Mouse (Mus musculus): ENCODE measurements around the gene Tmem268. TPM values are rescaled to one million over a fixed set of nuclear protein-coding genes. Genes with fewer than 3 reads are reported as not detected.

Gene Tmem268
- polyA plus RNA-seq, 1 experiment from 2014 or later, result 6.2 TPM

GRCm38 (mm10) chr4:63561861-63562675 is 3.5 kb downstream of the Tmem268 start:
- Histone ChIP-seq H3K4me3 (ENCODE audit: low read depth, low read length) (no peak overlapping the region), H3K27ac (ENCODE audit: low read depth, low read length) (no peak overlapping the region), H3K9me3 (ENCODE audit: control insufficient read depth, low read length) (no peaks in the 10 kb centered on the region), H3K9ac (ENCODE audit: low read length) (no peak overlapping the region), H3K27me3 (ENCODE audit: control insufficient read depth, insufficient read depth, low read length) (no peaks in the 10 kb centered on the region), H3K36me3 (ENCODE audit: control insufficient read depth, insufficient read depth, low read length) (no peaks in the 10 kb centered on the region), H3K4me1 (ENCODE audit: control insufficient read depth, insufficient read depth, low read length) (peaks cover 28% of the 10 kb centered on the region), H3K4me2 (no peak overlapping the region)
- DNase-seq (ENCODE audit: low spot score, missing footprints), result peak; percentile 83
- ATAC-seq (ENCODE audit: low FRiP score), result no peak
- 82% methylated on average over 7 of the region's 7 CpGs for WGBS

DNA sequence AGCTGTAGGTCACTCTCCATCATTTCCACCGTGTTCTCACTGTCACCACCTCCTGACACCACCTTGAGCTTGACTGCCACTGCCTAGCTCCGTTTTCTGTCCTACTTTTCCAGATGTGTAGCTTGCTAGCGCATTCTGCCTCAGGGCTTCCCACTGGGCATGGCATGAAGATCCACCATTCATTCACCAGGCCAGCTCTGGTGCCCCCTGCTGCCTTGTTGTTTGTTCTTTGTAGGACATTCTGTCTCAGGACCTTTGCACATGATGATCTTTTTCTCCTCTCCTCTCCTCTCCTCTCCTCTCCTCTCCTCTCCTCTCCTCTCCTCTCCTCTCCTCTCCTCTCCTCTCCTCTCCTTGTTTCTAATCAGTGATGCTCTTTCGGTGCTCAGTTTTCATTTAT is 4.2 kb downstream of the Tmem268 start:
- WGBS, result 88% methylated on average over 4 of the region's 4 CpGs
- H3K9ac ChIP-seq (ENCODE audit: low read length), result no peak overlapping the region
- no peaks in the 10 kb centered on the region for H3K27me3 ChIP-seq (ENCODE audit: control insufficient read depth, insufficient read depth, low read length)
- H3K4me2 ChIP-seq, result no peak overlapping the region
- no peak overlapping the region for H3K27ac ChIP-seq (ENCODE audit: low read depth, low read length)
- ATAC-seq (ENCODE audit: low FRiP score) (no peak), DNase-seq (ENCODE audit: low spot score, missing footprints) (no peak)
- H3K4me1 ChIP-seq (ENCODE audit: control insufficient read depth, insufficient read depth, low read length), result peaks cover 24% of the 10 kb centered on the region
- no peaks in the 10 kb centered on the region for H3K36me3 ChIP-seq (ENCODE audit: control insufficient read depth, insufficient read depth, low read length)
- H3K9me3 ChIP-seq (ENCODE audit: control insufficient read depth, low read length), result no peaks in the 10 kb centered on the region
- H3K4me3 ChIP-seq (ENCODE audit: low read depth, low read length), result no peak overlapping the region

DNA sequence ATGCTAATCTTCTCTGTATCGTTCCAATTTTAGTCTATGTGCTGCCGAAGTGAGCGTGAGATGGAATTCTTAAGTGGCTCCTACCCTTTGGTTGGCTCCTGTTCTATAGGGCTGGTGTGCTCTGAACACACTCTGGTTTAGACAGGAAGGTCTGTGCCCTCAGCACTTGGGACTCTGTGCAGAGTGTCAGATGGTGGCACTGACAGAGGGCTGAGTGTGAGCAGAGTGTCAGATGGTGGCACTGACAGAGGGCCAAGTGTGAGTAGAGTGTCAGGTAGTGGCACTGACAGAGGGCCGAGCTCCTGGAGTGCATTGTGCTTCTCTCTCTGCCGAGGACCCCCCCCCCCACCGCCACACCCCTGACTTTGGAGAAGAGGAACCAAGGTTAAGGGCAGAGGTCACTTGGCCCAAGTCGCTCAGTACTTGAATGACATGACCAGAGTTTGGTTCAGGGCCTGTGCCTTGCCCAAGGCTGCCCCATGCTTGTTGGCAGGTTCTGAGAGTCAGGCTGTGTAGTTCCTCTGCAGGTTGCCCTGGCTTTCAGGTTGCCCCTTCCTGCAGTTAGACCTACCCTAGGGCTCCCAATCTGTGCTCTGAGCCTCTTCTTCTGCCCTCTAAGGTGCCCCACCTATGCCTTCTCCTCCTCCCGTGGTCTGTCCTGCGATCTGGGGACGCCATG is 9.3 kb downstream of the Tmem268 start:
- no peaks in the 10 kb centered on the region for H3K9me3 ChIP-seq (ENCODE audit: control insufficient read depth, low read length)
- 87% methylated on average over 10 of the region's 10 CpGs for WGBS
- H3K4me2 ChIP-seq, result no peak overlapping the region
- ATAC-seq (ENCODE audit: low FRiP score), result no peak
- no peak for DNase-seq (ENCODE audit: low spot score, missing footprints)
- H3K9ac ChIP-seq (ENCODE audit: low read length), result no peak overlapping the region
- H3K4me1 ChIP-seq (ENCODE audit: control insufficient read depth, insufficient read depth, low read length), result peaks cover 12% of the 10 kb centered on the region
- no peak overlapping the region for H3K4me3 ChIP-seq (ENCODE audit: low read depth, low read length)
- H3K27ac ChIP-seq (ENCODE audit: low read depth, low read length), result no peak overlapping the region
- H3K36me3 ChIP-seq (ENCODE audit: control insufficient read depth, insufficient read depth, low read length), result no peaks in the 10 kb centered on the region
- no peaks in the 10 kb centered on the region for H3K27me3 ChIP-seq (ENCODE audit: control insufficient read depth, insufficient read depth, low read length)

DNA sequence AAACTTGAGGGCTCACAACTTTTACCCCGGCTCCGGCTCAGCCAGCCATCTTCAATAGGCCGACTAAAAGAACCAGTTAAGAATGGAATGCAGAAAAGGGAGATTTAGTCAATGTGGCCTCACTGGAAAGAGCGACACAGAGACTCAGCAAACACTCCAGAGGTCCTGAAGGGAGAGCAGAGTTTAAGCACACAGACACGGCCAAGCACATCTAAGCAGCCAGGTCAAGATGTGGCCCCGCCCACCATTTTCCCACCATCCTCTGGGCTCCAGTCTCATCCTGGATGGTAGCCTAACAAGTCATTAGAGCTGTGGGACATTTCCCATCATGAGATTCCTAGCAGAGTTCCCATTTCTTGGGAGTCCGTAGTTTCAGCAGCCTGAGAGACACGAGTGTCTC is 10.7 kb downstream of the Tmem268 start:
- no peaks in the 10 kb centered on the region for H3K9me3 ChIP-seq (ENCODE audit: control insufficient read depth, low read length)
- H3K36me3 ChIP-seq (ENCODE audit: control insufficient read depth, insufficient read depth, low read length), result no peaks in the 10 kb centered on the region
- H3K27me3 ChIP-seq (ENCODE audit: control insufficient read depth, insufficient read depth, low read length), result no peaks in the 10 kb centered on the region
- peaks cover 12% of the 10 kb centered on the region for H3K4me1 ChIP-seq (ENCODE audit: control insufficient read depth, insufficient read depth, low read length)
- no peak for ATAC-seq (ENCODE audit: low FRiP score)
- DNase-seq (ENCODE audit: low spot score, missing footprints), result peak; percentile 82
- WGBS, result 79% methylated on average over 8 of the region's 8 CpGs
- H3K9ac ChIP-seq (ENCODE audit: low read length), result no peak overlapping the region
- no peak overlapping the region for H3K4me3 ChIP-seq (ENCODE audit: low read depth, low read length)
- no peak overlapping the region for H3K4me2 ChIP-seq
- no peak overlapping the region for H3K27ac ChIP-seq (ENCODE audit: low read depth, low read length)

DNA sequence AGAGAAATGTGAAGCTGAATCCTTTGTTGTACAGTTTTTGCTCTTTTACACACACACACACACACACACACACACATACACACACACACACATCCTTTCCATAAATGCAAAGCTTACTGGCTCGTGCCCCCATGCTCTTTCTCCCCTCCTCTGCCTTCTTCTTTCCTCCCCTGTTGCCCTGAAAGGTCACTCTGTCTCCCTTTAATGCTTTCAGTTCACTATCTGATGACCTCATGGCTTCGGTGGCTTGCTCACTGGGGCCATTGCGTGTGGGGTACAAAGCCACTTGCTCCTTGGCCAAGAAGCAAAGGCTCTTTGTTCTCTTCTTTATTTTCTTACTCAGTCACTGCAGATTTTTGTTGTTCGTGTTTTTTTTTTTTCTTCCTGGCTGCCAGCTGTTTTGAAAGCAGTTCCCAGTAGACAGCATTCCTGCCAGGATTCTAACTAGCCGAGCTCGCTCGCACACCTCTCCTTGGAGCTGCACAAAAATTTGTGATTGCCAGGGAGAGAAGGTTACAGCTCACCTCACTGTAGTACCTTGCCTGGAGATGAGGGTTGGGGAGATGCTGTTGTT is 11.7 kb downstream of the Tmem268 start:
- H3K4me1 ChIP-seq (ENCODE audit: control insufficient read depth, insufficient read depth, low read length), result peaks cover 12% of the 10 kb centered on the region
- 26% methylated on average over 7 of the region's 7 CpGs for WGBS
- H3K4me3 ChIP-seq (ENCODE audit: low read depth, low read length), result no peak overlapping the region
- H3K36me3 ChIP-seq (ENCODE audit: control insufficient read depth, insufficient read depth, low read length), result no peaks in the 10 kb centered on the region
- ATAC-seq (ENCODE audit: low FRiP score), result peak; percentile 17; the same call in 1 of the 2 replicates
- H3K27me3 ChIP-seq (ENCODE audit: control insufficient read depth, insufficient read depth, low read length), result no peaks in the 10 kb centered on the region
- no peak overlapping the region for H3K9ac ChIP-seq (ENCODE audit: low read length)
- DNase-seq (ENCODE audit: low spot score, missing footprints), result peak; percentile 86
- no peaks in the 10 kb centered on the region for H3K9me3 ChIP-seq (ENCODE audit: control insufficient read depth, low read length)
- H3K27ac ChIP-seq (ENCODE audit: low read depth, low read length), result no peak overlapping the region
- no peak overlapping the region for H3K4me2 ChIP-seq

GRCm38 (mm10) chr4:63572621-63573020 is 14.0 kb downstream of the Tmem268 start:
- ATAC-seq (ENCODE audit: low FRiP score) (no peak), DNase-seq (ENCODE audit: low spot score, missing footprints) (no peak)
- H3K9me3 ChIP-seq (ENCODE audit: control insufficient read depth, low read length), result no peaks in the 10 kb centered on the region; the same call in 1 of the 2 replicates
- no peak overlapping the region for H3K27ac ChIP-seq (ENCODE audit: low read depth, low read length)
- no peak overlapping the region for H3K4me3 ChIP-seq (ENCODE audit: low read depth, low read length)
- H3K4me2 ChIP-seq, result no peak overlapping the region
- H3K27me3 ChIP-seq (ENCODE audit: control insufficient read depth, insufficient read depth, low read length), result no peaks in the 10 kb centered on the region
- H3K36me3 ChIP-seq (ENCODE audit: control insufficient read depth, insufficient read depth, low read length), result no peaks in the 10 kb centered on the region
- 90% methylated on average over 5 of the region's 5 CpGs for WGBS
- peaks cover 12% of the 10 kb centered on the region for H3K4me1 ChIP-seq (ENCODE audit: control insufficient read depth, insufficient read depth, low read length)
- H3K9ac ChIP-seq (ENCODE audit: low read length), result no peak overlapping the region

GRCm38 (mm10) chr4:63579649-63580048 is 21.1 kb downstream of the Tmem268 start:
- DNase-seq (ENCODE audit: low spot score, missing footprints) (no peak), ATAC-seq (ENCODE audit: low FRiP score) (peak; percentile 53)
- Histone ChIP-seq H3K9me3 (ENCODE audit: control insufficient read depth, low read length) (no peaks in the 10 kb centered on the region; the same call in 1 of the 2 replicates), H3K36me3 (ENCODE audit: control insufficient read depth, insufficient read depth, low read length) (no peaks in the 10 kb centered on the region), H3K9ac (ENCODE audit: low read length) (peak overlapping the region; percentile 42; the same call in 1 of the 2 replicates), H3K27ac (ENCODE audit: low read depth, low read length) (peak overlapping the region; percentile 63), H3K4me2 (no peak overlapping the region), H3K4me1 (ENCODE audit: control insufficient read depth, insufficient read depth, low read length) (peaks cover 10% of the 10 kb centered on the region), H3K4me3 (ENCODE audit: low read depth, low read length) (no peak overlapping the region), H3K27me3 (ENCODE audit: control insufficient read depth, insufficient read depth, low read length) (no peaks in the 10 kb centered on the region)
- 74% methylated on average over 14 of the region's 14 CpGs for WGBS

- peak overlapping the region; percentile 63 for H3K27ac ChIP-seq (ENCODE audit: low read depth, low read length)
- ATAC-seq (ENCODE audit: low FRiP score), result peak; percentile 93
- 15% methylated on average over 6 of the region's 6 CpGs for WGBS
These were observed 21.5 kb downstream of the Tmem268 start for GRCm38 (mm10) chr4:63580078-63580477.

GRCm38 (mm10) chr4:63582580-63582979 is 24.0 kb downstream of the Tmem268 start:
- H3K9me3 ChIP-seq (ENCODE audit: control insufficient read depth, low read length), result no peaks in the 10 kb centered on the region; the same call in 1 of the 2 replicates
- peaks cover 10% of the 10 kb centered on the region for H3K4me1 ChIP-seq (ENCODE audit: control insufficient read depth, insufficient read depth, low read length)
- 65% methylated on average over 5 of the region's 5 CpGs for WGBS
- no peak for ATAC-seq (ENCODE audit: low FRiP score)
- no peak overlapping the region for H3K27ac ChIP-seq (ENCODE audit: low read depth, low read length)
- no peak overlapping the region for H3K4me3 ChIP-seq (ENCODE audit: low read depth, low read length)
- no peak overlapping the region for H3K4me2 ChIP-seq
- no peaks in the 10 kb centered on the region for H3K36me3 ChIP-seq (ENCODE audit: control insufficient read depth, insufficient read depth, low read length)
- H3K9ac ChIP-seq (ENCODE audit: low read length), result no peak overlapping the region
- no peak for DNase-seq (ENCODE audit: low spot score, missing footprints)
- no peaks in the 10 kb centered on the region for H3K27me3 ChIP-seq (ENCODE audit: control insufficient read depth, insufficient read depth, low read length)

More at GRCm38 (mm10) chr4:63580078-63580477, 21.5 kb downstream of the Tmem268 start:
- Histone ChIP-seq H3K4me3 (ENCODE audit: low read depth, low read length) (no peak overlapping the region), H3K4me2 (no peak overlapping the region), H3K4me1 (ENCODE audit: control insufficient read depth, insufficient read depth, low read length) (peaks cover 10% of the 10 kb centered on the region), H3K27me3 (ENCODE audit: control insufficient read depth, insufficient read depth, low read length) (no peaks in the 10 kb centered on the region), H3K9ac (ENCODE audit: low read length) (peak overlapping the region; percentile 42; the same call in 1 of the 2 replicates), H3K9me3 (ENCODE audit: control insufficient read depth, low read length) (no peaks in the 10 kb centered on the region; the same call in 1 of the 2 replicates), H3K36me3 (ENCODE audit: control insufficient read depth, insufficient read depth, low read length) (no peaks in the 10 kb centered on the region)
- DNase-seq (ENCODE audit: low spot score, missing footprints), result peak; percentile 94

Data from midbrain, embryonic 11.5 days (tissue).